Mouse (Mus musculus) spleen, adult 2 months (tissue): Measurements from ENCODE around the gene Glp2r. TPM values are rescaled to one million over a fixed set of nuclear protein-coding genes. Genes with fewer than 3 reads are reported as not detected.

Experiments used
- DNase-seq, 2 experiments: peaks; one replicate each; pipeline versions ENCODE4 v3.0.0 to v3.0.0-alpha.2; 2012 to 2021; ENCODE audit warnings: low spot score in 2 of 2, low read depth in 1 of 2
- H3K27ac ChIP-seq: fragments of 200-500 bp; 2 replicates; pipeline ENCODE4 v1.5.1; 2012; ENCODE audit warnings: low read length, inconsistent platforms; ENCODE audit not compliant: insufficient read depth
- H3K27me3 ChIP-seq: fragments of 200-500 bp; 2 replicates; pipeline ENCODE4 v1.6.1; 2012; ENCODE audit warnings: mild to moderate bottlenecking, moderate library complexity, low read length, inconsistent platforms; ENCODE audit not compliant: control insufficient read depth, insufficient read depth
- H3K36me3 ChIP-seq: fragments of 200-500 bp; 2 replicates; pipeline ENCODE4 v1.6.1; 2012; ENCODE audit warnings: mild to moderate bottlenecking, low read length, inconsistent platforms; ENCODE audit not compliant: control insufficient read depth, insufficient read depth
- H3K4me1 ChIP-seq: fragments of 200-500 bp; 2 replicates; pipeline ENCODE4 v1.6.1; 2011; ENCODE audit warnings: inconsistent platforms; ENCODE audit not compliant: control insufficient read depth, insufficient read depth, insufficient read length
- H3K4me3 ChIP-seq: fragments of 200-500 bp; 2 replicates; pipeline ENCODE4 v1.5.1; 2011; ENCODE audit warnings: mild to moderate bottlenecking, inconsistent platforms; ENCODE audit not compliant: insufficient read depth, insufficient read length; ENCODE audit errors: extremely low read depth
- CTCF ChIP-seq: fragments of 200-500 bp; IDR thresholded peaks from 2 replicates; pipeline ENCODE4 v1.5.1; 2011; ENCODE audit warnings: mild to moderate bottlenecking, inconsistent platforms; ENCODE audit not compliant: insufficient read depth, insufficient read length, insufficient replicate concordance; ENCODE audit errors: extremely low read depth
- POLR2A ChIP-seq: fragments of 200-500 bp; IDR thresholded peaks from 2 replicates; pipeline ENCODE4 v1.6.1; 2011; ENCODE audit warnings: low read depth, low read length, inconsistent platforms
- WGBS: fragments of 180-500 bp; shearing (Covaris S2); methylation state at CpG from one replicate; pipeline ENCODE4 v1.1.7; 2018; 5-methylcytosine and 5-hydroxymethylcytosine counted together
- polyA plus RNA-seq: library from polyadenylated mRNA; depleted of rRNA; stranded (reverse); fragments of >200 nt; gene quantifications from 2 replicates; pipeline ENCODE4 v1.2.3, GENCODE M21; 2012

Gene Glp2r
- polyA plus RNA-seq, 1 experiment: 0.04 TPM

GRCm38 (mm10) chr11:67636905-67637586, 133.9 kb downstream of the Glp2r start:
- no peak for DNase-seq
- TF ChIP-seq POLR2A (no peak), CTCF (no peak)
- H3K4me3 ChIP-seq: no peak overlapping the region
- H3K27ac ChIP-seq: no peak overlapping the region
- no peaks in the 10 kb centered on the region for H3K36me3 ChIP-seq
- H3K27me3 ChIP-seq: no peaks in the 10 kb centered on the region
- 63% methylated on average over 6 of the region's 6 CpGs for WGBS
- no peaks in the 10 kb centered on the region for H3K4me1 ChIP-seq

DNA sequence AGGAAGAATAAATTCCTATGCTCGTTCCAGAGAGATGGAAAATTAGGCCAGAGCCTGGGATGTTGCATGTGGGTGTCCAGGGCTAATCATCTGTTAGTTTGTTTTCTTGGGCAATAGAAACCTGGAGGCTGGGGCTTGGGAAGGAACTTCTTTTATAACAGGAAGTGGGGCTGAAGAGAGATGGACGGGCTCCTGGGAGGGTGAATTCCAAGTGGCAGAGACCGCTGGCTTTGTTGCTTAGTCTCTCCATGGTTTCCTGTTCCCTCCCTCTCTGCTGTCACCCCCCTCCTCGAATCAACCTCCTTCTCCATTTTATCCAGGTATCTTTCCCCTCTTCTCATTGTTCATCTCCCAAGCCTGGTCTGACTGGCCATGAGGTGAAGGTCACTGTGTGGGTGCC, 134.8 kb downstream of the Glp2r start:
- no peak overlapping the region for H3K27ac ChIP-seq
- 49% methylated on average over 4 of the region's 4 CpGs for WGBS

GRCm38 (mm10) chr11:67633620-67634229, 137.2 kb downstream of the Glp2r start:
- WGBS: 12% methylated on average over 3 of the region's 3 CpGs
- DNase-seq: no peak
- H3K4me1 ChIP-seq: no peaks in the 10 kb centered on the region
- H3K4me3 ChIP-seq: no peak overlapping the region
- no peaks in the 10 kb centered on the region for H3K27me3 ChIP-seq
- H3K36me3 ChIP-seq: no peaks in the 10 kb centered on the region
- no peak overlapping the region for H3K27ac ChIP-seq
- TF ChIP-seq POLR2A (no peak), CTCF (no peak)

More for the DNA sequence above, 134.8 kb downstream of the Glp2r start:
- H3K4me1 ChIP-seq: no peaks in the 10 kb centered on the region
- H3K36me3 ChIP-seq: no peaks in the 10 kb centered on the region
- TF ChIP-seq POLR2A (no peak), CTCF (no peak)
- no peak overlapping the region for H3K4me3 ChIP-seq
- H3K27me3 ChIP-seq: no peaks in the 10 kb centered on the region
- no peak for DNase-seq

DNA sequence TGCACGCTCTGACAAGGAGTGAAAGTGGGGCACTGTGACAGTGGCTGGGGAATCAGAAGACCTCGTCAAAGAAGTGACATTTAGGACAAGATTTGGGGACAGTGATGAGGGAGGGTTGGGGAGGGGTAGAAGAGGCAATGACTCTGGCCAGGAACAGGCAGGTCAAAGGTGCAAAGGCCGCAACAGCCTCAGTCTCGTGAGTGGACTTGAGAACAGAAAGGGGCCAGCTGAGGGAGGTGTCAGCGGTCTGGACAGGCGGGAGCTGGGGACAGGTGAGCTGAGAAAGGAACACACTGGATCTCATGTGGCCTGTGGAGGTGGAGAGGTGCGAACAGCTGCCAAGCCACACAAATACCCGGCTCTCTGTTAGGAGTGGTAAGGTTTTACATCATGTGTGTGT, 138.0 kb downstream of the Glp2r start:
- no peak for TF ChIP-seq POLR2A
- no peak for TF ChIP-seq CTCF
- H3K36me3 ChIP-seq: no peaks in the 10 kb centered on the region
- H3K4me3 ChIP-seq: no peak overlapping the region
- no peak overlapping the region for H3K27ac ChIP-seq
- DNase-seq: no peak
- WGBS: 87% methylated on average over 8 of the region's 8 CpGs
- no peaks in the 10 kb centered on the region for H3K27me3 ChIP-seq
- no peaks in the 10 kb centered on the region for H3K4me1 ChIP-seq

DNA sequence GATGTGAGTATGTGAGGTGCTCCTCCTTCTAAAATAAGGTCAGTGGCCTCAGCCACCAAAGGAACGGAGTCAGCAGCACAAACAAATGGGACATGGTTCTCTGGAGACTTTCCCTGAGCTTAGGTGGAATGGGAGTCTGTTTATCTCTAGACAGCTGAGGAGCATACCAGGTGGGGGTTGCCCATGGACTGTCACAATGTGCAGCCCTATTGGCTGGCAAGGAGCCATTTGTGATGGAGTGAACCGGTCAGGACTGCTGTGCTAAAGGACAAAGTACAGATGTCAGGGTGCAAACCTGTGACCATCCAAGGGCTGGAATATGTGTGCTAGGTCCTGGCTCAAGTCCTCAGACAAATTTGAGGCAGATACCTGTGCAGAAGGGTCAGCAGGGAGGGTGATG, 142.4 kb downstream of the Glp2r start:
- Histone ChIP-seq H3K27me3 (no peaks in the 10 kb centered on the region), H3K4me1 (no peaks in the 10 kb centered on the region), H3K27ac (no peak overlapping the region), H3K4me3 (no peak overlapping the region), H3K36me3 (no peaks in the 10 kb centered on the region)
- DNase-seq: no peak
- WGBS: 89% methylated on average over 2 of the region's 2 CpGs
- TF ChIP-seq CTCF (no peak), POLR2A (no peak)

GRCm38 (mm10) chr11:67627179-67627578, 143.8 kb downstream of the Glp2r start:
- Histone ChIP-seq H3K4me1 (no peaks in the 10 kb centered on the region), H3K4me3 (no peak overlapping the region), H3K36me3 (no peaks in the 10 kb centered on the region), H3K27ac (no peak overlapping the region), H3K27me3 (no peaks in the 10 kb centered on the region)
- TF ChIP-seq POLR2A (no peak), CTCF (no peak)
- 90% methylated on average over 7 of the region's 7 CpGs for WGBS
- DNase-seq: no peak

DNA sequence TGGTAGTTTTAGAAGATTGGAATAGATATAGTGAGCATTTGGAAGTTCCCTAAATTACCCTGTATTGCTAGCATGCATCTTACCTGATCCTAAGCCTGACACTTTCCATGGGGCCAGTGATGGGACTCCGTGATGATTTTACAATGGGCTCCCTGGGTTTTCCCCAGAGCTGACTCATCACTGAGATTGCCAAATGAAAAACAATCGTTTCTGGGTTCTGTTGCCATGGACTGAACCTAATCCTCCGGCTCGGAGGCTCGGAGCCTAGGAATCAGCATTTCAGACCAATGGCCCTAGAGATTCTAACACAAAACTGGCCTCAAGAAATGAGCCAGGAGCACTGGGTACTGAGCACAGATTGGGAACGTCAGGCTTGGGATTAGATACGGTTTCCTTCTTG, 148.6 kb downstream of the Glp2r start:
- H3K27me3 ChIP-seq: no peaks in the 10 kb centered on the region

More for the DNA sequence above, 148.6 kb downstream of the Glp2r start:
- DNase-seq: no peak
- Histone ChIP-seq H3K4me3 (no peak overlapping the region), H3K36me3 (no peaks in the 10 kb centered on the region), H3K27ac (no peak overlapping the region), H3K4me1 (no peaks in the 10 kb centered on the region)
- WGBS: 85% methylated on average over 7 of the region's 7 CpGs
- TF ChIP-seq POLR2A (no peak), CTCF (no peak)
